Mouse (Mus musculus) brain, embryonic 14.5 days (tissue): ENCODE data around the gene Fut2.

Experiments
- CTCF ChIP-seq: fragments of 200-500 bp; IDR thresholded peaks from 2 replicates; pipeline ENCODE4 v1.5.1; 2012; ENCODE audit warnings: inconsistent platforms, mild to moderate bottlenecking, moderate library complexity, borderline replicate concordance; ENCODE audit not compliant: insufficient read depth, insufficient read length; ENCODE audit errors: extremely low read depth
- POLR2A ChIP-seq: fragments of 200-500 bp; IDR thresholded peaks from 2 replicates; pipeline ENCODE4 v1.6.1; 2012; ENCODE audit warnings: mild to moderate bottlenecking, inconsistent platforms, borderline replicate concordance; ENCODE audit not compliant: poor library complexity, insufficient read depth, insufficient read length, severe bottlenecking; ENCODE audit errors: extremely low read depth

DNA sequence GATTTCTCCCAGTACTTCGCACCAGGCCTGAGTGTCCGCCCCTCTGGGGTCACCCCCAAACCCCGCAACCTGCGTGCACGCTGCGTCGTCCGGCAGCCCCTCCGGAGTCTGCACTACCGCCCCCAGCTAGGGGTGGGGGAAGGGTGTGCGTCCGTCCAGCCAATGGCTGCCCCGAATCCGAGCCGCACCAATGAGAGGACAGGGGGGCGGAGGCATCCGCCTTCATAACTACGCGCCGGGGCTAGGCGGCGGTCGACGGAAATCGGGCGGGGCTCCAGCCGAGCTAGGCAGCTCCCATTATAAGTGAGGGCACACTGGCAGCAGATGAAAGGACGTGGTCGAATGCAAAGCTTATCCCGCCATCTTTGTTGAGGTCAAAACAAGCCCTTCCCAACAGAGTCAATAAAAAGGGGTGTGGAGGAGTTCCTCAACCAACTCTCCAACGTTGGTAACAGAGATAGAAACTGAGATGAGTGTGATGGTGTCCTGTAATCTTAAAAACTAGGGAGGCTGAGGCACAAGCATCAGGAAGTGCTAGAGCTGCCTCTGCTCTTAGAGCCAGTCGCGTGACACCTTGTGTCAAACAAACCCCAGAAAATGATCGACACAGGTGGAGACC, 49.0 kb upstream of the Fut2 start, which contains the start of gene Rpl18:
- TF ChIP-seq POLR2A (peak; percentile 39; the same call in 1 of the 2 replicates), CTCF (no peak)
